Comparison of ENCODE assay signal across 9 mouse cellular contexts in genomic region chr10:81198230-81198629, GRCm38 (mm10). TPM values are rescaled to one million over a fixed set of nuclear protein-coding genes. Genes with fewer than 3 reads are reported as not detected.
DNase-seq lines count a peak whose midpoint lies in the region; ATAC-seq and TF ChIP-seq lines count a peak whose summit lies in the region.
"Had no signal": no experiment of that assay in that cellular context is flagged by ENCODE, and none has a peak within 500 bp of the region (broad histone marks: within the 10 kb centered on the region; RNA-seq: fewer than 3 reads in every experiment).

No protein-coding gene starts in this region.

- intact Hi-C loops in left cerebral cortex, postnatal 25 days (cut with DNase I), result loop anchor here (2.0 to 10.0 kb wide), 3 partner anchors 19 to 257 kb away; partner anchors contain the start of gene Nfic

- no peak overlapping the region for H3K4me3 ChIP-seq in hindbrain, embryonic 11.5 days (ENCODE audit: low read depth, low read length)
- no peak overlapping the region for H3K4me3 ChIP-seq in hindbrain, embryonic 16.5 days (ENCODE audit: low read length)
- no peak overlapping the region for H3K4me3 ChIP-seq in ES-E14 (ENCODE audit: insufficient read depth in 1 of 2, low read depth in 1 of 2, low read length in 2 of 2, poor library complexity in 1 of 2, severe bottlenecking in 1 of 2)

- in situ Hi-C loops in ES-E14 (cut with MboI; ENCODE audit: low sequenced_read_pairs in 2 of 2, unreplicated experiment in 2 of 2), result no loop called here

- no peak overlapping the region for H3K9ac ChIP-seq in hindbrain, embryonic 11.5 days (ENCODE audit: low read depth, low read length)
- no peak overlapping the region for H3K9ac ChIP-seq in hindbrain, embryonic 16.5 days (ENCODE audit: low read depth, low read length)
- H3K9ac ChIP-seq in ES-E14 (ENCODE audit: insufficient read depth, low read depth, low read length, poor library complexity, severe bottlenecking), result no peak overlapping the region

- DNase-seq in hindbrain, embryonic 11.5 days (ENCODE audit: low spot score), result peak; percentile 84
- DNase-seq in A20 (ENCODE audit: low read depth, low spot score) (peak; percentile 73), ES-E14 (ENCODE audit: low read depth, low spot score) (no peak)
- DNase-seq in embryo, embryonic 11 days, result peak; percentile 79
- DNase-seq in left cerebral cortex, postnatal 25 days (ENCODE audit: low spot score in 2 of 2), result peak; percentile 74 to 83
- peak; percentile 81 for DNase-seq in retina, postnatal 1 day
- no peak for DNase-seq in urinary bladder, postnatal 25 days (ENCODE audit: low spot score)

- no peak for ATAC-seq in hindbrain, embryonic 11.5 days (ENCODE audit: low FRiP score)
- ATAC-seq in hindbrain, embryonic 16.5 days, result no peak

- no peaks in the 10 kb centered on the region for H3K36me3 ChIP-seq in hindbrain, embryonic 11.5 days (ENCODE audit: control insufficient read depth, insufficient read depth, low read length)
- H3K36me3 ChIP-seq in hindbrain, embryonic 16.5 days (ENCODE audit: control insufficient read depth, insufficient read depth, low read length), result no peaks in the 10 kb centered on the region
- no peaks in the 10 kb centered on the region for H3K36me3 ChIP-seq in ES-E14 (ENCODE audit: control insufficient read depth, insufficient read depth, low read length, poor library complexity, severe bottlenecking)

- 2% methylated on average over 9 of the region's 9 CpGs for WGBS in hindbrain, embryonic 11.5 days
- 2% methylated on average over 9 of the region's 9 CpGs for WGBS in hindbrain, embryonic 16.5 days

- no peaks in the 10 kb centered on the region for H3K9me3 ChIP-seq in hindbrain, embryonic 11.5 days (ENCODE audit: control insufficient read depth, low read length)
- H3K9me3 ChIP-seq in hindbrain, embryonic 16.5 days (ENCODE audit: control insufficient read depth, low read length), result no peaks in the 10 kb centered on the region
- no peaks in the 10 kb centered on the region for H3K9me3 ChIP-seq in ES-E14 (ENCODE audit: control insufficient read depth, insufficient read depth, low read depth, low read length)

- H3K27me3 ChIP-seq in hindbrain, embryonic 11.5 days (ENCODE audit: control insufficient read depth, insufficient read depth, low read length), result peaks cover 28% of the 10 kb centered on the region
- peaks cover 14% of the 10 kb centered on the region for H3K27me3 ChIP-seq in hindbrain, embryonic 16.5 days (replicated peaks; ENCODE audit: control insufficient read depth, insufficient read depth, low read length)

- peaks cover 4% of the 10 kb centered on the region; the same call in 1 of the 2 replicates for H3K4me1 ChIP-seq in hindbrain, embryonic 11.5 days (replicated peaks; ENCODE audit: control insufficient read depth, insufficient read depth, low read length)
- peaks cover 10% of the 10 kb centered on the region for H3K4me1 ChIP-seq in hindbrain, embryonic 16.5 days (ENCODE audit: control insufficient read depth, insufficient read depth, low read depth, low read length)
- peaks cover 0 to 6% of the 10 kb centered on the region in 2 experiments; a peak in 1 of 4 replicates for H3K4me1 ChIP-seq in ES-E14 (ENCODE audit: control insufficient read depth in 2 of 2, insufficient read depth in 2 of 2, low read length in 2 of 2, poor library complexity in 1 of 2)

- H3K4me2 ChIP-seq in hindbrain, embryonic 11.5 days (replicated peaks; ENCODE audit: low read depth, low read length), result no peak overlapping the region
- no peak overlapping the region for H3K4me2 ChIP-seq in hindbrain, embryonic 16.5 days (ENCODE audit: low read length)

- no peak overlapping the region for H3K27ac ChIP-seq in hindbrain, embryonic 11.5 days (ENCODE audit: low read depth, low read length)
- H3K27ac ChIP-seq in hindbrain, embryonic 16.5 days (ENCODE audit: low read depth, low read length), result no peak overlapping the region
- H3K27ac ChIP-seq in ES-E14 (ENCODE audit: insufficient read depth, low read depth, low read length, poor library complexity, severe bottlenecking), result no peak overlapping the region

TF ChIP-seq in ES-E14, 5 proteins besides CTCF, POLR2A, EP300 and RAD21:
- TF ChIP-seq MAFK (IDR thresholded peaks at IDR 0.05; ENCODE audit: insufficient read depth, low read depth, low read length) (no peak), ZC3H11A (IDR thresholded peaks at IDR 0.05; ENCODE audit: borderline replicate concordance, low read depth, low read length) (peak; percentile 74; the same call in 1 of the 2 replicates), CHD2 (IDR thresholded peaks at IDR 0.05; ENCODE audit: low read depth, low read length) (no peak)

RNA-seq across cellular contexts. Expression of gene Nmrk2, which starts 3.6 kb away (rescaled TPM):
- 0.08 TPM in 1 of 2 replicates, not detected in the other for polyA plus RNA-seq in hindbrain, embryonic 11.5 days (2014; fragmentation: Nextera tagmentation; extraction: Ambion mirVana)
- polyA plus RNA-seq in hindbrain, embryonic 16.5 days (2015; fragmentation: Nextera tagmentation; extraction: Ambion mirVana), result 0.09 and 0.24 TPM in 2 replicates
- total RNA-seq in ES-E14 (2012; rRNA removed), result not detected in 2 replicates
- total RNA-seq in left cerebral cortex, postnatal 25 days (2021), result under 1 TPM in 1 of 2 experiments, not detected in 1; 0.23 TPM

RNA-seq across cellular contexts. Expression of gene 4930442H23Rik, which starts 14.6 kb away (rescaled TPM):
- not detected in 2 replicates for polyA plus RNA-seq in hindbrain, embryonic 11.5 days (2014; fragmentation: Nextera tagmentation; extraction: Ambion mirVana)
- not detected in 2 replicates for polyA plus RNA-seq in hindbrain, embryonic 16.5 days (2015; fragmentation: Nextera tagmentation; extraction: Ambion mirVana)
- 0.54 and 0.79 TPM in 2 replicates for total RNA-seq in ES-E14 (2012; rRNA removed)
- not detected for total RNA-seq in left cerebral cortex, postnatal 25 days (2021)
- polyA plus RNA-seq: liver, embryonic 16.5 days had no signal

RNA-seq across cellular contexts. Expression of gene Dapk3, which starts 15.4 kb away (rescaled TPM):
- 49.9 and 53.3 TPM in 2 replicates for polyA plus RNA-seq in hindbrain, embryonic 11.5 days (2014; fragmentation: Nextera tagmentation; extraction: Ambion mirVana)
- polyA plus RNA-seq in hindbrain, embryonic 16.5 days (2015; fragmentation: Nextera tagmentation; extraction: Ambion mirVana), result 49.0 and 58.7 TPM in 2 replicates
- 65.1 and 66.4 TPM in 2 replicates for total RNA-seq in ES-E14 (2012; rRNA removed)
- total RNA-seq in left cerebral cortex, postnatal 25 days (2021), result 10 to 100 TPM; 71.3 to 77.7 TPM

RNA-seq across cellular contexts. Expression of gene Eef2, which starts 21.8 kb away (rescaled TPM):
- 380 and 413 TPM in 2 replicates for polyA plus RNA-seq in hindbrain, embryonic 11.5 days (2014; fragmentation: Nextera tagmentation; extraction: Ambion mirVana)
- polyA plus RNA-seq in hindbrain, embryonic 16.5 days (2015; fragmentation: Nextera tagmentation; extraction: Ambion mirVana), result 525 and 551 TPM in 2 replicates
- 2,093 and 2,486 TPM in 2 replicates for total RNA-seq in ES-E14 (2012; rRNA removed)
- 100 to 1,000 TPM; 854 to 872 TPM for total RNA-seq in left cerebral cortex, postnatal 25 days (2021)

RNA-seq across cellular contexts. Expression of gene Pias4, which starts 30.5 kb away (rescaled TPM):
- 52.7 and 54.1 TPM in 2 replicates for polyA plus RNA-seq in hindbrain, embryonic 11.5 days (2014; fragmentation: Nextera tagmentation; extraction: Ambion mirVana)
- polyA plus RNA-seq in hindbrain, embryonic 16.5 days (2015; fragmentation: Nextera tagmentation; extraction: Ambion mirVana), result 47.1 and 56.9 TPM in 2 replicates
- total RNA-seq in ES-E14 (2012; rRNA removed), result 37.8 and 50.7 TPM in 2 replicates
- 10 to 100 TPM; 26.6 to 28.7 TPM for total RNA-seq in left cerebral cortex, postnatal 25 days (2021)

Comparison
In these comparisons a context has a peak if more than half of its experiments do, and no peak if none do; other contexts are left out.
1. DNase-seq: peak in hindbrain, embryonic 11.5 days (single experiment), A20 (single experiment), embryo, embryonic 11 days (single experiment), left cerebral cortex, postnatal 25 days (2 of 2) and retina, postnatal 1 day (single experiment); none in ES-E14 (single experiment) and urinary bladder, postnatal 25 days (single experiment).